Mouse (Mus musculus) forebrain, embryonic 10.5 days (tissue): Measurements from ENCODE around the gene Hmcn2. TPM values are rescaled to one million over a fixed set of nuclear protein-coding genes. Genes with fewer than 3 reads are reported as not detected.

Experiments used
- DNase-seq: peaks from one replicate; pipeline ENCODE4 v3.0.0-alpha.2; 2017; ENCODE audit warnings: low spot score; ENCODE audit errors: extremely low spot score
- H3K27ac ChIP-seq: fragments of 300-500 bp; sonication (generic); 2 replicates; pipeline ENCODE4 v1.5.1; 2016; ENCODE audit warnings: mild to moderate bottlenecking
- H3K27me3 ChIP-seq: fragments of 300-500 bp; sonication (generic); 2 replicates; pipeline ENCODE4 v1.6.1; 2016; ENCODE audit warnings: mild to moderate bottlenecking; ENCODE audit not compliant: poor library complexity, severe bottlenecking
- H3K36me3 ChIP-seq: fragments of 300-500 bp; sonication (generic); replicated peaks from 2 replicates; pipeline ENCODE4 v1.6.1; 2016; ENCODE audit warnings: mild to moderate bottlenecking, moderate library complexity
- H3K4me1 ChIP-seq: fragments of 300-500 bp; sonication (generic); 2 replicates; pipeline ENCODE4 v1.6.1; 2016
- H3K4me3 ChIP-seq: fragments of 300-500 bp; sonication (generic); 2 replicates; pipeline ENCODE4 v1.5.1; 2016; ENCODE audit warnings: mild to moderate bottlenecking, moderate library complexity
- H3K9me3 ChIP-seq: fragments of 300-500 bp; sonication (generic); 2 replicates; pipeline ENCODE4 v1.6.1; 2016; ENCODE audit warnings: mild to moderate bottlenecking, moderate library complexity
- WGBS: fragments of 180-500 bp; shearing (Covaris S2); methylation state at CpG from one replicate; pipeline ENCODE4 v1.1.7; 2016; 5-methylcytosine and 5-hydroxymethylcytosine counted together
- polyA plus RNA-seq: library from polyadenylated mRNA; unstranded; fragments of >200 nt; fragmentation: Nextera tagmentation; extraction: Ambion mirVana; gene quantifications from 2 replicates; pipeline ENCODE4 v1.2.1, GENCODE M21; 2016

The Hmcn2 gene
- polyA plus RNA-seq, 1 experiment from 2014 or later = not detected

DNA sequence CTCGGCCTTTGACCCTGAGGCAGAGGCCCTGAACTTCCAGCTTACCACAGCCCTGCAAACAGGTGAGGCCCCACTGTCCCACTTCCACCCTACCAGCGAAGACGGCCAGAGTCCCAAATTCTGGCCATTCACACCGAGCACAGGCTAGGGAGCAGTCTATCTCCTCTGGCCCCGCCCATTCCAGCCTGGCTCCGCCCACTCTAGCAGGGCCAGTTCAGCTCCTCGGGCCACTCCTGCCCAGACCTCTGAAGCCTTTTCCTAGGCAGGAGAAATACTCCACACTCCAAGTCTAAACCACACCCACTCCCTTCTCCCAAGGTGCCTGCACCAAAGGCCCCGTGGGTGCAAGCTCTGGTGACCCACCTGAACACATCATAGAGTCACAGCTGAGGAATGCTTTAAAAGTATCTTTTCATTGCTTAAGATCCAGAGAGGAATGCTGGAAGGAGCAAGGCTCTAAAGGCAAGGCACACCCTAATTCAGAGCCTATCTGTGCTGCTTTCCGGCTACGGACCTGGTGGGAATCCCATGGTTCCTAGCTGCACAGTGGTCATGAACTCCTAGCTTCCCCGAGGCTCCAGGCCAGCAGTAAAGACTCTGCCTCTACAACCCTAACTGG lies 139.5 kb downstream of the Hmcn2 start:
- H3K27me3 ChIP-seq = peaks cover 65% of the 10 kb centered on the region
- H3K36me3 ChIP-seq = no peaks in the 10 kb centered on the region
- no peak overlapping the region for H3K27ac ChIP-seq
- peaks cover 54% of the 10 kb centered on the region for H3K4me1 ChIP-seq
- H3K9me3 ChIP-seq = no peaks in the 10 kb centered on the region
- H3K4me3 ChIP-seq = no peak overlapping the region
- 38% methylated on average over 11 of the region's 11 CpGs for WGBS
- no peak for DNase-seq

DNA sequence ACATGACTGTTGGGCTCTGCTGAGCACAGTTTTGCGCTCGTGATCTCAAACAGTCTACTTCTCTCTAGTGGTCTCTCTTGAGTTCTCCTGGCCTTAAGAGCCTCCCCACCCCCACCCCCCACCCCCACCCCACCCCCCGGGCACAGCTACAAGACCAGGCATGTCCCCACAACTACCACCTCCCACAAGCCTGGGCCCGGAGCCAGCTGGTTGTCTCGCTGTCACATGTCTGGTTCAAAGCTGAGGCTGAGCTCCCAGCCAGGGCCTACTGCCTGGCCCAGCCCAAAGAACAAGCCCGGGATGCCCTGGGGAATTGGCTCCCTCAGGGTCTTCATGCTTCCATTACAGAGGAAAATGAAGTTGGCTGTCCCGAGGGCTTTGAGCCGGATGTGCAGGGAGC lies 140.1 kb downstream of the Hmcn2 start:
- H3K4me3 ChIP-seq = no peak overlapping the region
- H3K27me3 ChIP-seq = peaks cover 71% of the 10 kb centered on the region
- DNase-seq = no peak
- no peak overlapping the region for H3K27ac ChIP-seq
- WGBS = 78% methylated on average over 8 of the region's 8 CpGs
- H3K36me3 ChIP-seq = no peaks in the 10 kb centered on the region
- no peaks in the 10 kb centered on the region for H3K9me3 ChIP-seq
- peaks cover 48% of the 10 kb centered on the region for H3K4me1 ChIP-seq

- H3K4me1 ChIP-seq = peaks cover 46% of the 10 kb centered on the region
- H3K4me3 ChIP-seq = no peak overlapping the region
- WGBS = 90% methylated on average over 7 of the region's 7 CpGs
- DNase-seq = no peak
- H3K36me3 ChIP-seq = no peaks in the 10 kb centered on the region
- no peaks in the 10 kb centered on the region for H3K9me3 ChIP-seq
- H3K27ac ChIP-seq = no peak overlapping the region
- peaks cover 82% of the 10 kb centered on the region for H3K27me3 ChIP-seq
These were observed 141.2 kb downstream of the Hmcn2 start for GRCm38 (mm10) chr2:31455418-31455817.

- no peak overlapping the region for H3K4me3 ChIP-seq
- no peak overlapping the region for H3K27ac ChIP-seq
- H3K4me1 ChIP-seq = peaks cover 25% of the 10 kb centered on the region
- no peaks in the 10 kb centered on the region for H3K36me3 ChIP-seq
- 46% methylated on average over 5 of the region's 5 CpGs for WGBS
- DNase-seq = no peak
- peaks cover 98% of the 10 kb centered on the region for H3K27me3 ChIP-seq
- no peaks in the 10 kb centered on the region for H3K9me3 ChIP-seq
These were observed 144.2 kb downstream of the Hmcn2 start for GRCm38 (mm10) chr2:31458460-31458859.

DNA sequence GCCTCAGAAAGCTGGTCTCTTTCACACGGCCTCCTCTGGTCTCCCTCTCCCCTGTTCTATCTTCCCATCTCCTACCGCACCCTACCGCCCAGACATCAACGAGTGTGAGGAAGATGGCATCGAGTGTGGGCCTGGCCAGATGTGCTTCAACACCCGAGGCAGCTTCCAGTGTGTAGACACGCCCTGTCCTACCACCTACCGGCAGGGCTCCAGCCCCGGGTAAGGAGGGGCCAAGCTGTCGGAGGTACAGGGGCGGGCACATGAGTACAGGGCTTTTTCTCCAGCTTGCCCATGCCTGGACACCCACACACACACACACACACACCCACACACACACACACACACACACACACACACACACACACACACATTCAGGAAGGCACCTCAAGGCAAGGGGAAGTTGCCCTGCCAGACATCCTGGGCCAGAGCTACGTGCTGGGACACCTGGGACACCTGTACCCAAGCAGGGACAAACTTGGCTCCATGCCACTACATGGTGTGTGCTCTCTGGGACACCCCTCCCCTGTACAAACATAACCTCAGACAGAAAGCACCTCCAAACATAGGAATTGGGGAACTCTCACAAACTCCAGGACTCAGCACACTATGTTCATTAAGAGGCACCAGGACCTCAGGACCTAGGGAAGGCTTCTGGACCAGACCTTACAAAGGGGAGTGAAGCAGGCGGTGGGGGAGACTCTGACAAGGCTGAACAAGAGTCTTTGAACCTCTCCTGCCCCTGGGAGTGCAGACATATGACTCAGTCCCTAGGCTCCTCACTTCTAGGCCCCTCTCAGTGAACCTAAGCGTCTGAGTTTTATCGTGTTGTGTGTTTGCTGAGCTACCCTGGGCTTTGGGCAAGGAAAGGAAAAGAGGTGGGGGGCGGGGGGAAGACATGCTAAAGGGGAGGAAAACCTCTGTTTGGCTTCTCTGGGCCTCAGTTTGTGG lies 145.0 kb downstream of the Hmcn2 start:
- no peak for DNase-seq
- Histone ChIP-seq H3K4me3 (peak overlapping the region; percentile 60), H3K36me3 (no peaks in the 10 kb centered on the region), H3K4me1 (peaks cover 22% of the 10 kb centered on the region), H3K9me3 (no peaks in the 10 kb centered on the region), H3K27ac (no peak overlapping the region), H3K27me3 (peaks cover 100% of the 10 kb centered on the region)
- WGBS = 47% methylated on average over 16 of the region's 16 CpGs

DNA sequence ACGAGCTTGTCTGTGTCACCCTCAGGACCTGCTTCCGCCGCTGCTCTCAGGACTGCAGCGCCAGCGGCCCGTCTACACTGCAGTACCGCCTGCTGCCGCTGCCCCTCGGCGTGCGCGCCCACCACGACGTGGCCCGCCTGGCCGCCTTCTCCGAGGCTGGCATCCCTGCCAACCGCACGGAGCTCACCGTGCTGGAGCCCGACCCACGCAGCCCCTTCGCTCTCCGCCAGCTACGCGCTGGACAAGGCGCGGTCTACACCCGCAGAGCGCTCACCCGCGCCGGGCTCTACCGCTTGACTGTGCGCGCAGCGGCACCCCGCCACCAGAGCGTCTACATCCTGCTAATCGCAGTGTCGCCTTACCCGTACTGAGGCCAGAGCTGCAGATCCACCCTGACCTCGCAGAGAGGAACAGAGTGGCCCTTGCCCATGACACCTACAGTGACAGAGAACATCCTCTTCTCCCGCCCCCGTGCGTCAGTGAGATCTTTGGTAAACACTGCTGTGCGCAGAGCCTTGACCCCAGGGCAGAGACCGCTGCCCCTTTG lies 145.9 kb downstream of the Hmcn2 start:
- Histone ChIP-seq H3K27ac (peak overlapping the region; percentile 74), H3K27me3 (peaks cover 100% of the 10 kb centered on the region)

GRCm38 (mm10) chr2:31460920-31461319 lies 146.7 kb downstream of the Hmcn2 start:
- Histone ChIP-seq H3K27me3 (peaks cover 93% of the 10 kb centered on the region), H3K4me1 (peaks cover 18% of the 10 kb centered on the region), H3K36me3 (no peaks in the 10 kb centered on the region), H3K9me3 (no peaks in the 10 kb centered on the region), H3K4me3 (no peak overlapping the region), H3K27ac (no peak overlapping the region)
- no peak for DNase-seq
- 80% methylated on average over 7 of the region's 7 CpGs for WGBS

More for the DNA sequence above, 145.9 kb downstream of the Hmcn2 start:
- Histone ChIP-seq H3K4me3 (peak overlapping the region; percentile 60), H3K4me1 (peaks cover 18% of the 10 kb centered on the region), H3K9me3 (no peaks in the 10 kb centered on the region), H3K36me3 (no peaks in the 10 kb centered on the region)
- peak; percentile 60 for DNase-seq
- under 1% methylated on average over 48 of the region's 48 CpGs for WGBS

DNA sequence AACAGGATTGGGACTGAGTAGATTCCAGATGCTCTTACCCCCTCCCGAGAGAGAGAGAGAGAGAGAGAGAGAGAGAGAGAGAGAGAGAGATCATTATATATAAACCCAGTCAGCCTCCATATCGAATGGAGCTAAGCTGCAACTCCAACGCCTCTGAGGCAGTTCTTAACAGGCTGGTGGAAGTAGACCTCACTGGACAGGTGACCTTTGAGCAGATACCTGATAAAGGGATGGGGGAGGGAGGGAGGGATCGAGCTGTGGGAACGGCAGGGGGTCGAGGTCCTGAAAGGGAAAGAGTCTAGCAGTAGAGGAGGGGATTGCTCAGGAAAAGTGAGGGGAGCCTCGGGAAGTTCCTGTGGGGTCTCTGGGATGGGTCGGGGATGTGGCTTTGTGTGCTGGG lies 147.8 kb downstream of the Hmcn2 start:
- H3K27me3 ChIP-seq = peaks cover 85% of the 10 kb centered on the region
- H3K27ac ChIP-seq = no peak overlapping the region
- H3K4me3 ChIP-seq = no peak overlapping the region
- H3K9me3 ChIP-seq = no peaks in the 10 kb centered on the region
- no peak for DNase-seq
- no peaks in the 10 kb centered on the region for H3K36me3 ChIP-seq
- peaks cover 18% of the 10 kb centered on the region for H3K4me1 ChIP-seq
- 42% methylated on average over 8 of the region's 8 CpGs for WGBS

DNA sequence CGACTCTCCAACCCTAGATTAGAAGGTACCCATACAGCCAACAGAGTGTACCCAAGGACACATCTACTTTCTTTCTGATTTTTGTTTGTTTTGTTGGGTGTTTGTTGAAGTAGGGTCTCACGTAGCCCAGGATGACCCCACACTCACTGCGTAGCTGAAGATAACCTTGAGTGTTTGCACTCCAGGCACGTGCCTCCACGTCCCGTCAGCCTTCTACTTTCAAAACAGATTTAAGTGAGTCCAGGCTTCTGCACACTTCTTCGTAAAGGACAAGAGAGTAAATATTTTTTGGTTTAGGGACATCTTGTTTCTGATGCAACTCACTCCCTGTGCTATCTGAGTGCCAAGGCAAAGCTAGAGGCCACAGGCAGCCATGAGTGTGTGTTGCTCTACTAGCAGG lies 149.0 kb downstream of the Hmcn2 start:
- H3K27me3 ChIP-seq = peaks cover 84% of the 10 kb centered on the region
- H3K27ac ChIP-seq = no peak overlapping the region
- no peaks in the 10 kb centered on the region for H3K36me3 ChIP-seq
- DNase-seq = no peak
- no peaks in the 10 kb centered on the region for H3K9me3 ChIP-seq
- 88% methylated on average over 7 of the region's 7 CpGs for WGBS
- H3K4me1 ChIP-seq = peaks cover 18% of the 10 kb centered on the region
- no peak overlapping the region for H3K4me3 ChIP-seq

DNA sequence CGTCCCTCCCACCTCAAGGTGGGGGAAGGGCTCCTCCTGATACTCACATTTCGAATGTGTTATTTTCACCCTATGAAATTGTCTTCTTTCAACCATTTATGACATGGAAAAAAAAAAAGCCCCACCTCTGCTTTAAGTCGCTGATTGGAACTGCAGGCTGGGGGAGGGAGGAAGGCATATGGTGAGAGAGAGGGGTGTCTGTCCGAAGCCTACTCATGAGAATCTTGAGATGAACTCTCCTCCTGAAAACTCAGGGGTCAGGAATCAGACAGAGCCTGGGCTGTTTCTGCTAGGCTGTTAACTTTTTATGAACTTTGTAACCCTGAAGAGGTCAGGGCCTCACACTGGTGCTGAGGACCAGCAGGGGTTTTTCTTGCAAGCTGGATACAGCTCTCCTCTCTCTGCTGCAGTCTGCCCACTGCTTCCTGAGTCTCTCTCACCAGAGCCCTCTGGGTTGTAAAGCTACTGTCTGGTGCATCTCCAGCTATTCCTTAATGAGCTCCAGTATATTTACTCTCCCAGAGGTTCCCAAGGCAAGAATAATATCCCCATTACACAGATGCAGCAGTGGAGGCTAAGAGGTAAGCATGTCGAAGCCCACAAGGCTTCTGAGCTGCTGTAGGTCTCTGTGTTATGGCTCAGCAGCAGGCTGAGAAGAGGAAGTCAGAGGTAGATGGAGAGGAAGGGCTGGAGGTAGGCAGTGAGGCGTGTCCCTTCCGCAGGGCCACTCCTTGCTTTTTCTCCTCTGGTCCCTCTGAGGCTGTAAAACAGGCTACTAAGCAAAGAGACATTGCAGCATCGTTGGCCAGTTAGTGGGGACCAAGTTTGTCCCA lies 149.7 kb downstream of the Hmcn2 start:
- no peaks in the 10 kb centered on the region for H3K36me3 ChIP-seq
- H3K27me3 ChIP-seq = peaks cover 84% of the 10 kb centered on the region
- no peaks in the 10 kb centered on the region for H3K9me3 ChIP-seq
- no peak overlapping the region for H3K4me3 ChIP-seq
- WGBS = 61% methylated on average over 8 of the region's 8 CpGs
- no peak for DNase-seq
- H3K27ac ChIP-seq = no peak overlapping the region
- peaks cover 18% of the 10 kb centered on the region for H3K4me1 ChIP-seq

DNA sequence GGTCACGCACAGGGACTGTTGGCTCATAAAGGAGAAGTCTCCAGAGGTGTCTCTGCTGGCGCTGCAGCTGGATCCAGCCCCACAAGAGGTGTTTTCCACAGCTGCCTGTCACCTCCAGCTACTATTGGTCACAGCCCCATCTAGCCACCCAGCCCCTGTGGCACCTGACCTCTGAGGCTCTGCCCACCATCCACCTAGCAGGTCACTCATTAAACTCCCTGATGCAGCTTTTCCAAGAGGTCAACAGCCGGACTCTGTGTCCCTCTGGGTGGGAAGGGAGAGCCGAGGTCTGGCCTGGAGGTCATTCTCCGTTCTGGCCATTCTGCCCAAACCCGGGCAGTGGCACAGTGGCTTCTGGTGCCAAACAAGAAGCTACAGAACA lies 150.3 kb downstream of the Hmcn2 start:
- Histone ChIP-seq H3K27me3 (peaks cover 84% of the 10 kb centered on the region), H3K27ac (no peak overlapping the region), H3K36me3 (no peaks in the 10 kb centered on the region), H3K4me3 (no peak overlapping the region), H3K9me3 (no peaks in the 10 kb centered on the region), H3K4me1 (peaks cover 20% of the 10 kb centered on the region)
- 85% methylated on average over 6 of the region's 6 CpGs for WGBS
- DNase-seq = no peak

- peaks cover 26% of the 10 kb centered on the region for H3K4me1 ChIP-seq
- 70% methylated on average over 1 of the region's 1 CpGs for WGBS
- peaks cover 84% of the 10 kb centered on the region for H3K27me3 ChIP-seq
These were observed 153.2 kb downstream of the Hmcn2 start for GRCm38 (mm10) chr2:31467457-31467856.

More at GRCm38 (mm10) chr2:31467457-31467856, 153.2 kb downstream of the Hmcn2 start:
- Histone ChIP-seq H3K27ac (no peak overlapping the region), H3K9me3 (no peaks in the 10 kb centered on the region), H3K4me3 (no peak overlapping the region), H3K36me3 (no peaks in the 10 kb centered on the region)
- DNase-seq = no peak
